Mouse (Mus musculus): ENCODE measurements at regions not wholly inside any gene's neighbourhood (a gene's known extent, or its start where the extent isn't known, plus 50 kb on each side); places are given as distances from the start of the nearest gene placed in this dataset.

DNA sequence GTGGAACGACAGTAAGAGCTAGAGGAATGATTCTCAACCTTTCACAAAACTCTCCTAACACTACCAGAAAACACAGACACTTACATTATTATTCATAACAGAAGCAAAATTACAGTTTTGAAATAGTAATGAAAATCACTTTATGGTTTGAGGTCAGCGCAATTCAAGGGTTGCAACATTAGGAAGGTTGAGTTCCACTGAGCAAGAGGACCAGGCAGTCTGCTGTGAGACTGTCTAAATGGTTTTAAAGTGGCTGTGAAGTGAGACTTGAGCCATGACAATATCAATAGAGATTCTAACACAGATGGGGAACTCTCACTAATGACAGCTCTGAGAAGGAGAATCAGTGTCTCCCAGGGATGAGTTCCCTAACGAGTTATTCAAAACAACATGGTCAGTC is 146.2 kb upstream of the Ednrb start:
- Histone ChIP-seq H3K4me1 (replicated peaks) (no peaks in the 10 kb centered on the region), H3K9ac (no peak overlapping the region), H3K36me3 (no peaks in the 10 kb centered on the region), H3K4me3 (replicated peaks) (no peak overlapping the region), H3K27me3 (no peaks in the 10 kb centered on the region), H3K9me3 (replicated peaks) (no peaks in the 10 kb centered on the region), H3K27ac (no peak overlapping the region), H3K4me2 (no peak overlapping the region)
- WGBS (ENCODE audit: insufficient replicate concordance), result 69% methylated on average over 3 of the region's 3 CpGs
- ATAC-seq (ENCODE audit: low read depth) (no peak), DNase-seq (no peak)

DNA sequence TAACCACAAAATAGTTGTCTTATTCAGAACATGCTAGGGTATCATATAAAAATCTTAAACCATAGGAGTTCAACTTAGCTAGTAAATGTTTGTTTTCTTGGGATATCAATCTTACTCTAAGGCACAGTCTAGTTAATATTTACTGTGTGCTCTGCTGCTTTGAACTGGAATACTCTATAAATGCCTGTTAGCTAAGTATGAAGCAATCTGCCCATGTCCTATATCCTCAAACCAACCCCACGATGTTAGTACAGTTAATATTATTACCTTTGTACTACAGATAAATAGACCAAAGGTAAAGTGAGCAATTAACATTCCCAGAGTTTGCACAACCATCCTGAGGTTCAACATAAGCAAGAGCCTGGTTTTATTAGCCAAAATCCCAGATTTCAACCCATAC is 145.7 kb upstream of the Ednrb start:
- ATAC-seq (ENCODE audit: low read depth) (no peak), DNase-seq (no peak)
- WGBS (ENCODE audit: insufficient replicate concordance), result 62% methylated on average over 1 of the region's 1 CpGs
- no peaks in the 10 kb centered on the region for H3K4me1 ChIP-seq (replicated peaks)
- H3K4me2 ChIP-seq, result no peak overlapping the region
- no peaks in the 10 kb centered on the region for H3K36me3 ChIP-seq
- H3K9ac ChIP-seq, result no peak overlapping the region
- no peak overlapping the region for H3K27ac ChIP-seq
- no peaks in the 10 kb centered on the region for H3K9me3 ChIP-seq (replicated peaks)
- H3K27me3 ChIP-seq, result no peaks in the 10 kb centered on the region
- no peak overlapping the region for H3K4me3 ChIP-seq (replicated peaks)

DNA sequence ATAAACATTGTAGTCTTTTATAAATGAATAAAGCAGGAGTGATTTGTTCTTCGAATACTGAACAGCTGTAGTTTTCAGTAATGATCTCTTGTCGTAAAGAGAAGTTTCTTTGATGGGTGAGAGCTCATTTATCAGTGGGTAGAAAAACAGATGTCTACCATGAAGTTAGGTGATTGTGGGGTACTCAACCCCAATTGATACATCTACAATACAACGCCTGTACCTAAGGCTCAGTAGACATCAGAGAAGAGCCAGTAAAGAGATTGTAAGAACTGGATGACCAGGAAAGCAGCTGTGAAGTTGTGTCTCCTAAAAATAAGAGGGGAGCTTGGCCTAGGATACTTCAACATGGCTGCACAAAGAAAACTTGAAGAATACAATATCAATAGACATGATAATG is 143.1 kb upstream of the Ednrb start:
- no peak overlapping the region for H3K4me3 ChIP-seq (replicated peaks)
- no peak for ATAC-seq (ENCODE audit: low read depth)
- 64% methylated on average over 3 of the region's 3 CpGs for WGBS (ENCODE audit: insufficient replicate concordance)

DNA sequence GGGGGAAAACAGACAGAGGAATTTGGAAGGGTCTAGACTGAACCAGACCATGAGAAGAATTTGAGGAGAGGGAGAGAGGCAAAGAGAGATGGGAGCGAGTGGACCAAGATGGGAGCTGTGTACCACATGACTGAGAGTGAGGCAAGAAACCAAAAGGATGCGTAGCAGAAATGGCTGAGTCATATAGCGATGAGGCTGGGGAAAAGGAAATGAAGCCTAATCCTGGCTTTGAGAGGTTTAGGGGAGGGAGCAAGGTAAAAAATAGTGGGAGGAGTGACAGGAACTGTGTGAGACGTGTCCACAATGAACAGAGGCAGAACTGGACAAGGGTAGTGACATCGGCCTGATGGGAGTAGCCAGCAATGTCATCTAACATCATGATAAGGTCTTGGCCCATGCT is 140.1 kb upstream of the Ednrb start:
- Histone ChIP-seq H3K4me3 (replicated peaks) (no peak overlapping the region), H3K4me1 (replicated peaks) (no peaks in the 10 kb centered on the region), H3K9me3 (replicated peaks) (no peaks in the 10 kb centered on the region), H3K27ac (no peak overlapping the region), H3K27me3 (no peaks in the 10 kb centered on the region), H3K9ac (no peak overlapping the region), H3K4me2 (no peak overlapping the region), H3K36me3 (no peaks in the 10 kb centered on the region)
- ATAC-seq (ENCODE audit: low read depth), result no peak
- DNase-seq, result no peak
- WGBS (ENCODE audit: insufficient replicate concordance), result 68% methylated on average over 5 of the region's 5 CpGs

More for the DNA sequence above, 143.1 kb upstream of the Ednrb start:
- Histone ChIP-seq H3K27me3 (no peaks in the 10 kb centered on the region), H3K9ac (no peak overlapping the region), H3K27ac (no peak overlapping the region), H3K4me1 (replicated peaks) (no peaks in the 10 kb centered on the region), H3K4me2 (no peak overlapping the region), H3K36me3 (no peaks in the 10 kb centered on the region), H3K9me3 (replicated peaks) (no peaks in the 10 kb centered on the region)
- DNase-seq, result no peak

DNA sequence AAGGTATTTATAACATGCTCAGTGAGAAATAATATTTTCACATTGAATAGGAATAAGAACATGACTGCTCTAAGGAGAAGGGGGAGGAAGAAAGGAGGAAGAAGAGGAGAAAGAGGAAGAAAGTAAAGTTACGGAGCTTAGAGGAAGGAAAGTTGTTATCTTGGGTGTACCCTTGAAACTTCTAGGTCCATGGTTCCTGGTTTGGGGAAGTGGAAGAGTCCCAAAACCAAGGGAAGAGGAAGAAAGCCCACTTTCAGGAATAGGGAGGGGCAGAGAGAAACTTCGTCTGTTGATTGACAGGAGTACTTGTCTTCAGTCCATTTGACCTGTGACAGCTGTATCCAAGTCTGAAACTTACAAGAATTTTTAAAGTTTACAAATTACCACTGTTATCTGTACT is 134.6 kb upstream of the Ednrb start:
- WGBS (ENCODE audit: insufficient replicate concordance), result 30% methylated on average over 2 of the region's 2 CpGs
- no peak for DNase-seq
- Histone ChIP-seq H3K9ac (no peak overlapping the region), H3K4me2 (no peak overlapping the region), H3K9me3 (replicated peaks) (no peaks in the 10 kb centered on the region), H3K36me3 (no peaks in the 10 kb centered on the region), H3K4me1 (replicated peaks) (no peaks in the 10 kb centered on the region), H3K27me3 (no peaks in the 10 kb centered on the region), H3K4me3 (replicated peaks) (no peak overlapping the region), H3K27ac (no peak overlapping the region)
- no peak for ATAC-seq (ENCODE audit: low read depth)

DNA sequence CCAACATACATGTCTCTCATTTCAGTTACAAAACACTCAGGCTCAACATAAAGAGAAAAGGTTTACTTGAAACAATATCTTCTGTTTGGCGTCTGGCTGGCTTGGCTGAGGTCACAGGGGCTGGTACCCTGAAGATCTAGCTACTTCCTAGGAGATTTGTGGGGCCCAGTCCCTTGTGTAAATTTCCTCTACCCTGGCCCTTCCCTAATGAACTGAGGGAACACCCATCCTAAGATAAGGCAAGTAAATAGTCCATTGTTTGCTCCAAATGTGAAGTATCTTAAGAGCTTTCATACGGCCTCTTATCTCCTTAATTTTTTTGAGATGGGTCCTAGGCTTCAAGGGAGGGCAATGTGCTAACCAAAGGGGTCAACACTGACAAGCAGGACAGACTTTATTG is 133.6 kb upstream of the Ednrb start:
- H3K4me2 ChIP-seq, result no peak overlapping the region
- H3K9ac ChIP-seq, result no peak overlapping the region
- no peaks in the 10 kb centered on the region for H3K36me3 ChIP-seq
- H3K4me3 ChIP-seq (replicated peaks), result no peak overlapping the region
- no peak overlapping the region for H3K27ac ChIP-seq
- 21% methylated on average over 2 of the region's 2 CpGs for WGBS (ENCODE audit: insufficient replicate concordance)
- no peak for DNase-seq
- ATAC-seq (ENCODE audit: low read depth), result no peak
- H3K4me1 ChIP-seq (replicated peaks), result no peaks in the 10 kb centered on the region
- no peaks in the 10 kb centered on the region for H3K9me3 ChIP-seq (replicated peaks)
- H3K27me3 ChIP-seq, result no peaks in the 10 kb centered on the region

DNA sequence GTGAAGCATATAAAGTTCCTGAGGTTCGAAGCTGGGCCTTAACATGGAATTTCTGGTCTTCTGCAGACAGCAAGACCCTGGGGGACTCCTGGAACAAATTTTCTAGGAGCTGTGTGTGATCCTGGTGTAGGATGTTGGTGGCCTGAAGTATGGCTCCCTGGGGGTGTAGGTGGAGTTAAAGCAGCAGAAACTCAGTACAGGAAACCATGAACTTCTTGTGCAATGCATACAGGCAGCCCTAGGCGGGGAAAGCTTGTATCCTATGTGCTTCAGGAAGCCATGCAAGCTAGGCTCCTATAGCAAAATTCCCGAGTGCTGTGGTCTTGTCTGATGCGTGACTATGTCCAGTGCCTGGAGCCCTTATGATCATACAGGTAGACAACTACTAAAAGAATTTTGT is 129.8 kb upstream of the Ednrb start:
- ATAC-seq (ENCODE audit: low read depth) (no peak), DNase-seq (no peak)
- H3K4me3 ChIP-seq (replicated peaks), result no peak overlapping the region
- H3K4me2 ChIP-seq, result no peak overlapping the region
- H3K36me3 ChIP-seq, result no peaks in the 10 kb centered on the region
- 36% methylated on average over 4 of the region's 4 CpGs for WGBS (ENCODE audit: insufficient replicate concordance)
- H3K9ac ChIP-seq, result no peak overlapping the region
- H3K27me3 ChIP-seq, result no peaks in the 10 kb centered on the region
- no peaks in the 10 kb centered on the region for H3K9me3 ChIP-seq (replicated peaks)
- no peak overlapping the region for H3K27ac ChIP-seq
- H3K4me1 ChIP-seq (replicated peaks), result no peaks in the 10 kb centered on the region

DNA sequence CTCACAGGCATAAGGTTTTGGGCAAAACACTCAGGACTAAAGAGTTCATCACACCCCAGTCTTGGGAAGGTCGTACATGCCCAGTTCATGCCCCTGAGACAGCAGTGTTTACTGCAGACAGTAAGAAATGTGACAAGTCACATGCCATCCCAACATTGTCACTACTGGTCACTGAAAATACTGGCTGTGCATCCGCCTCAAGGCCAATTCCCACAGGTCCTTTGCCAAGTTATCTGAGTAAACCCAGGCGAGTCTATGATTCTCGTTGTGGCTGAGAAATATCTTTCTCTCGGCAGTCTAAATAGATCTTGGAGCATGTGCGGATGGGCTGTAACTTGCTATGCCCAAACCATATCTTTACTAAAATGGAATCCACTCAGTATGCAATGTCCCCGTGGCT is 128.9 kb upstream of the Ednrb start:
- Histone ChIP-seq H3K36me3 (no peaks in the 10 kb centered on the region), H3K4me3 (replicated peaks) (no peak overlapping the region), H3K4me1 (replicated peaks) (no peaks in the 10 kb centered on the region), H3K4me2 (no peak overlapping the region), H3K9me3 (replicated peaks) (no peaks in the 10 kb centered on the region), H3K9ac (no peak overlapping the region), H3K27me3 (no peaks in the 10 kb centered on the region), H3K27ac (no peak overlapping the region)
- ATAC-seq (ENCODE audit: low read depth) (no peak), DNase-seq (no peak)
- WGBS (ENCODE audit: insufficient replicate concordance), result 62% methylated on average over 7 of the region's 7 CpGs

DNA sequence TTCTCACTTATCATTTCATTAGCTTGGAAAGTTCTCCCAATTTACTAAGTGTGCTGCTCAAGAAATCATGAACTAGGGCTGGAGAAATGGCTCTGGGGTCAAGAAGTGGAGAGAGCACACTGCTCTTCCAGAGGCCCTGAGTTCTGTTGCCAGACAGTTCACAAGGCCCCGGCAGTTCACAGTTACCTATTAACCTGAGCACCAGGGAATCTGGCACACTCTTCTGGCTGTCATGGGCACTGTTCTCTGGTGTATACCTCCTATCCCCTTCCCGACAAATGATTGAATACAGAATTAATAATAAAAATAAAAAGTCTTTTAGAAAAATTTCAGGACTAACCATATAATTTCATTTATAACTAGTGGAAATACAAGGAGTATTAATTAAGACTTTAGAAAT is 125.1 kb upstream of the Ednrb start:
- H3K4me2 ChIP-seq, result no peak overlapping the region
- no peak for DNase-seq
- no peaks in the 10 kb centered on the region for H3K36me3 ChIP-seq
- H3K9me3 ChIP-seq (replicated peaks), result no peaks in the 10 kb centered on the region
- H3K27ac ChIP-seq, result no peak overlapping the region
- H3K27me3 ChIP-seq, result no peaks in the 10 kb centered on the region
- H3K4me3 ChIP-seq (replicated peaks), result no peak overlapping the region
- no peaks in the 10 kb centered on the region for H3K4me1 ChIP-seq (replicated peaks)
- ATAC-seq (ENCODE audit: low read depth), result no peak
- H3K9ac ChIP-seq, result no peak overlapping the region
- 60% methylated on average over 2 of the region's 2 CpGs for WGBS (ENCODE audit: insufficient replicate concordance)

DNA sequence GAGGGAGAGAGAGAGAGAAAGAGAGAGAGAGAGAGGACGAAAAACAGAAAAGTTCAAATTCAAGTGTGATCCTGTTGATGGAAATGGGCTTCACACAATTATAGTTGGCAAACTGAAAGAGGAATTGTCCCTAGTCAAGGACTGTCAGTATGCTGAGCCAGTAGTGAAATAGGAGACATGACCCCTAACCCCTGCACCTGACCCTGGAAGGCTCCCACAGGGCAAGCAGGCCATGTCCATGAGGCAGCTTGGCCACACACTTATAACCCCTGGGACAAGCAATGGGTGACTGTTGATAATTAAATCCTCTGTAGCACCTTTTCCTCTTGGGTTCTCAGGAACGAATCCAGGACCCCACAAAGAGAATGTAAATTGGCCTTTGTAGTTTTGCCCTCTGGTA is 122.1 kb upstream of the Ednrb start:
- Histone ChIP-seq H3K4me3 (replicated peaks) (no peak overlapping the region), H3K4me1 (replicated peaks) (no peaks in the 10 kb centered on the region), H3K27ac (no peak overlapping the region), H3K27me3 (no peaks in the 10 kb centered on the region), H3K36me3 (no peaks in the 10 kb centered on the region), H3K9me3 (replicated peaks) (no peaks in the 10 kb centered on the region), H3K9ac (no peak overlapping the region), H3K4me2 (no peak overlapping the region)
- no peak for ATAC-seq (ENCODE audit: low read depth)
- no peak for DNase-seq
- 48% methylated on average over 2 of the region's 2 CpGs for WGBS (ENCODE audit: insufficient replicate concordance)

DNA sequence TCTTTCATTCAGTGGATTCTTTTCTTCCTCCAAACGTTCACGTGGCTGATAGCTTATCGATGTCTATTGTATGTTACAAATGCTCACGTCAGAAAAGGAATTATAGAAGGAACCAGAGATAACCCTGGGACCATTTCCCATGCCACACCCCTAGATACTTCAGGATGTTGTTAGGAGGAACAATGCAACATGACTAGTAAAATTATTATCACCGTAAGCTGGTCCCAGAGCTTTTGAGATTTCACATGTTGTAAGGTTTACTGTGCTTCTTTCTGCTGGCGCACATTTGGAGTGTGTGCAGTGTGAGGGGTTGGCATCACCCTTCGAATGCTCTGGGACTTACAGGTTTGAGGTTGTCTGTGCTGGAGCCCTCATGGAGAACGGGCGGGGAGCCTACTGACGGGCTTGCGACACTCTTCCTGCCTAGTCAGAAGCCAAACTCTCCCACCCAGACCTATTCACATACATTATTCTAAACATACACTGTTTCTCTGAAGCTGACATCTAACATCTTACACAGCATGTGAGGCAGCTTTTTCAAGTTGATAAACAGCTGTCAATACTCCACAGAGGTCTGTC is 118.2 kb upstream of the Ednrb start:
- WGBS (ENCODE audit: insufficient replicate concordance), result 51% methylated on average over 11 of the region's 11 CpGs
- no peak for DNase-seq

DNA sequence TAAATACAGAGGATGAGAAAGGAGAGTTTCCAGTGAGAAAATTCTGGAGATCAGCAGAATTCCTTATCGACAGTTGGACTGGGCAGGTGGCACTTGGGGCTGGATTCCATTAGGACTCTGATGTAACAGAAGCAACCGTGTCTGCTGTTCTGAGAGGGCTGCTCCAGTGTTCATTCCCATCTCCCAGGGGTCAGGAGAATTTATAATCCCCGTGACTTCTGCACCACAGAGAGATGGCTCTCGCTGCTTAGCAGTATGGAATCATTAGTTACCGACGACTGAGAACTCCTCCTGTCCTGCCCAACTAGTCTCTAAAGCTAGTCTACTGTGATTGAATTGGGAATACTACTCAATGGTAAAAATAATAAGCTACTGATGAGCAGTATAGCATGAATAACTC is 107.7 kb upstream of the Ednrb start:
- H3K9me3 ChIP-seq (replicated peaks), result no peaks in the 10 kb centered on the region
- WGBS (ENCODE audit: insufficient replicate concordance), result 73% methylated on average over 6 of the region's 6 CpGs
- H3K9ac ChIP-seq, result no peak overlapping the region
- H3K36me3 ChIP-seq, result no peaks in the 10 kb centered on the region
- H3K27ac ChIP-seq, result no peak overlapping the region
- no peak overlapping the region for H3K4me2 ChIP-seq
- no peaks in the 10 kb centered on the region for H3K27me3 ChIP-seq
- H3K4me1 ChIP-seq (replicated peaks), result no peaks in the 10 kb centered on the region
- no peak for DNase-seq
- ATAC-seq (ENCODE audit: low read depth), result no peak
- H3K4me3 ChIP-seq (replicated peaks), result no peak overlapping the region

More for the DNA sequence above, 118.2 kb upstream of the Ednrb start:
- no peak overlapping the region for H3K9ac ChIP-seq
- H3K27me3 ChIP-seq, result no peaks in the 10 kb centered on the region
- no peak overlapping the region for H3K27ac ChIP-seq
- no peak overlapping the region for H3K4me2 ChIP-seq
- no peaks in the 10 kb centered on the region for H3K36me3 ChIP-seq
- H3K4me3 ChIP-seq (replicated peaks), result no peak overlapping the region
- no peaks in the 10 kb centered on the region for H3K4me1 ChIP-seq (replicated peaks)
- H3K9me3 ChIP-seq (replicated peaks), result no peaks in the 10 kb centered on the region
- ATAC-seq (ENCODE audit: low read depth), result no peak
